Mouse (Mus musculus): ENCODE results near the gene Ccdc142.

GRCm38 (mm10) chr6:83138056-83138455 lies 36.7 kb downstream of the Ccdc142 start:
- TF ChIP-seq ZC3H11A (IDR thresholded peaks at IDR 0.05; ENCODE audit: borderline replicate concordance, low read depth, low read length) (no peak), MAFK (IDR thresholded peaks at IDR 0.05; ENCODE audit: insufficient read depth, low read depth, low read length) (no peak), CHD2 (IDR thresholded peaks at IDR 0.05; ENCODE audit: low read depth, low read length) (no peak), HCFC1 (IDR thresholded peaks at IDR 0.05; ENCODE audit: borderline replicate concordance, insufficient read depth, low read length) (no peak)
